ENCODE assay signal across 15 mouse cellular contexts in the genomic region with DNA sequence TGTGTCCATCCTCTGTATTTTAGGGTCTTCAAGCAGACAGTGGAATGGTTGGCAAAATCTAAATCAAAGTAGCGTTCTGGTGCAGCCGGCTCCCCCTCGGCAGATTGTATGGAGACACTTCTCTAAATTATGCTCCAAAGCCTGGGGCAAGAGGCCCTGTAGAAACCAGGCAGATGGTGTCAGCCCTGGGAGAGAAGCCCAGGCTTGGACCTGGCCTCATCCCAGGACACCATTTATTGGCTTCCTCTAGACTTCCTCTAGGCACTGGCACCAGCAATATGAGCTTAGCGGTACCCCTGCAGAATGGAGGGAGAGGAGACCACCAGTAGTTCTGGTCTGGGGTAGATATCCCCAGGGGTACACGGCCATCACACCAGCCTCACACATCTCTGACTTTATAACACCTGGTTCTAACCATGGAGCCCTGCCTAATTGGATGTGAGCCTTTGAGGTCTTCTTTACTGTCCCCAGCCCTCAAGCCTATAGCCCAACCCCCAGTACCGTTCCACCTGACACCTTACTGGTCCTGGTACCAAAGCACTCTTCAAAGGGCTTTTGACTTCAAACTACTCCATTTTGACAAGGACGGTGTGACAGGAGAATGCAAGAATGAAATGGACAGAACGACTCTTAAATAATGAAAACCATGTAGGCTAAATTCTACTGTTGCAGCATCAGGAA. TPM values are rescaled to one million over a fixed set of nuclear protein-coding genes. Genes with fewer than 3 reads are reported as not detected.
A peak's percentile ranks its signal among the peaks of the same experiment; 100 is the strongest.
DNase-seq lines count a peak whose midpoint lies in the region; ATAC-seq and TF ChIP-seq lines count a peak whose summit lies in the region.
"Had no signal": no experiment of that assay in that cellular context is flagged by ENCODE, and none has a peak within 500 bp of the region (broad histone marks: within the 10 kb centered on the region; RNA-seq: fewer than 3 reads in every experiment).

No protein-coding gene starts in this region.

- no peak; the same call in 1 of the 2 replicates for TF ChIP-seq POLR2A in cerebellum, adult 2 months (IDR thresholded peaks at IDR 0.05; ENCODE audit: borderline replicate concordance, insufficient read depth, low read length)

- ATAC-seq in cerebellum, adult (ENCODE audit: insufficient number of reproducible peaks, low FRiP score, low TSS enrichment), result peak; percentile 90
- ATAC-seq: liver, embryonic 12.5 days had no signal

- 18% methylated on average over 8 of the region's 8 CpGs for WGBS in cerebellum, adult 2 months

- no peak for TF ChIP-seq CTCF in left cerebral cortex, adult 2 months (IDR thresholded peaks at IDR 0.05)
- TF ChIP-seq CTCF in cerebellum, adult 2 months (IDR thresholded peaks at IDR 0.05; ENCODE audit: borderline replicate concordance, insufficient read depth, low read depth, low read length), result no peak
- no peak for TF ChIP-seq CTCF in gastrocnemius, adult 2 months (IDR thresholded peaks at IDR 0.05)

- DNase-seq in left cerebral cortex, adult 2 months (ENCODE audit: extremely low spot score in 1 of 2, low spot score in 2 of 2), result no peak
- no peak for DNase-seq in left cerebral cortex, adult 8-10 months (ENCODE audit: low spot score in 2 of 2)
- DNase-seq in cerebellum, adult 2 months, result peak; percentile 94 to 97
- DNase-seq in gastrocnemius, adult 2 months, result peak; percentile 74
- DNase-seq in urinary bladder, postnatal 25 days (ENCODE audit: low spot score), result no peak
- no peak for DNase-seq in adipocyte (ENCODE audit: low spot score)
- DNase-seq: embryo, embryonic 11 days; kidney, adult 9 months; thymus, postnatal 14 days had no signal

- peak overlapping the region; percentile 13 for H3K27ac ChIP-seq in left cerebral cortex, adult 2 months
- peak overlapping the region; percentile 80 for H3K27ac ChIP-seq in cerebellum, adult 2 months (ENCODE audit: insufficient read depth, low read length)
- H3K27ac ChIP-seq in gastrocnemius, adult 2 months, result peak overlapping the region; percentile 62
- H3K27ac ChIP-seq: hindbrain, embryonic 15.5 days; liver, embryonic 12.5 days; stomach, embryonic 15.5 days had no signal

- intact Hi-C loops in left cerebral cortex, adult 2 months (cut with DNase I), result no loop called here
- intact Hi-C loops in gastrocnemius, adult 2 months (cut with DNase I), result no loop called here

- peaks cover 33% of the 10 kb centered on the region for H3K4me1 ChIP-seq in cerebellum, adult 2 months (ENCODE audit: control insufficient read depth, insufficient read depth, low read length)
- H3K4me1 ChIP-seq: heart, embryonic 12.5 days; hindbrain, embryonic 15.5 days; liver, embryonic 12.5 days; stomach, embryonic 15.5 days had no signal

- no peaks in the 10 kb centered on the region for H3K27me3 ChIP-seq in cerebellum, adult 2 months (ENCODE audit: control insufficient read depth, insufficient read depth, low read length)
- H3K27me3 ChIP-seq: CH12.LX; heart, embryonic 12.5 days; hindbrain, embryonic 15.5 days; liver, embryonic 12.5 days; stomach, embryonic 15.5 days had no signal

- H3K4me3 ChIP-seq in left cerebral cortex, adult 2 months, result no peak overlapping the region
- H3K4me3 ChIP-seq in cerebellum, adult 2 months (replicated peaks; ENCODE audit: insufficient read depth, low read depth, low read length), result no peak overlapping the region
- H3K4me3 ChIP-seq in gastrocnemius, adult 2 months, result no peak overlapping the region
- H3K4me3 ChIP-seq: heart, embryonic 12.5 days; hindbrain, embryonic 15.5 days; liver, embryonic 12.5 days; stomach, embryonic 15.5 days had no signal

RNA-seq across cellular contexts. Expression of a gene that starts 52.1 kb away (rescaled TPM):
- 10 to 100 TPM; 66.6 to 70.5 TPM for total RNA-seq in left cerebral cortex, adult 2 months (2021)
- total RNA-seq in left cerebral cortex, adult 8-10 months (2022), result 10 to 100 TPM; 55.6 to 65.4 (median 56.4) TPM
- polyA plus RNA-seq in cerebellum, adult 2 months (2012; rRNA removed), result 70.8 and 85.1 TPM in 2 replicates
- total RNA-seq in gastrocnemius, adult 2 months (2021), result 10 to 100 TPM; 59.8 to 69.4 TPM

Comparison
In these comparisons a context has a peak if more than half of its experiments do, and no peak if none do; other contexts are left out.
1. DNase-seq: peak in cerebellum, adult 2 months (2 of 2) and gastrocnemius, adult 2 months (single experiment); none in left cerebral cortex, adult 2 months (0 of 2), left cerebral cortex, adult 8-10 months (0 of 2), urinary bladder, postnatal 25 days (single experiment) and adipocyte (single experiment).
2. H3K27ac ChIP-seq: peak in every context shown above with its lines; median percentile 80 in cerebellum, adult 2 months; 62 in gastrocnemius, adult 2 months; 13 in left cerebral cortex, adult 2 months.